Mouse (Mus musculus): ENCODE measurements at regions not wholly inside any gene's neighbourhood (a gene's known extent, or its start where the extent isn't known, plus 50 kb on each side); places are given as distances from the start of the nearest gene placed in this dataset.

- H3K9ac ChIP-seq (ENCODE audit: control insufficient read depth, low read depth, low read length, poor library complexity, severe bottlenecking) = peak overlapping the region; percentile 78
- peak overlapping the region; percentile 56 to 61 for H3K4me3 ChIP-seq (ENCODE audit: control insufficient read depth in 1 of 2, insufficient read depth in 1 of 2, low read depth in 2 of 2, low read length in 2 of 2)
- H3K27me3 ChIP-seq (ENCODE audit: control insufficient read depth in 1 of 2, insufficient read depth in 2 of 2, low read length in 2 of 2) = no peaks in the 10 kb centered on the region
- H3K27ac ChIP-seq (ENCODE audit: control insufficient read depth, low read depth, low read length) = peak overlapping the region; percentile 99
- H3K9me3 ChIP-seq (replicated peaks; ENCODE audit: insufficient read depth, low read length) = no peaks in the 10 kb centered on the region
- H3K79me2 ChIP-seq (ENCODE audit: control insufficient read depth, insufficient read depth, low read length, poor library complexity) = peaks cover 2% of the 10 kb centered on the region; the same call in 1 of the 2 replicates
- H3K36me3 ChIP-seq (ENCODE audit: control insufficient read depth in 1 of 2, insufficient read depth in 2 of 2, low read length in 2 of 2) = peaks cover 0 to 14% of the 10 kb centered on the region in 2 experiments; a peak in 2 of 4 replicates
- peaks cover 5 to 28% of the 10 kb centered on the region in 2 experiments for H3K4me1 ChIP-seq (ENCODE audit: control insufficient read depth in 1 of 2, insufficient read depth in 2 of 2, low read length in 2 of 2)
- peak; percentile 97 for DNase-seq (ENCODE audit: low read depth, low spot score)
- TF ChIP-seq MXI1 (IDR thresholded peaks at IDR 0.05; ENCODE audit: low read depth, low read length) (peak; percentile 56; the same call in 1 of the 2 replicates), TAL1 (IDR thresholded peaks at IDR 0.05; ENCODE audit: low read length) (no peak), E2F4 (IDR thresholded peaks at IDR 0.05; ENCODE audit: borderline replicate concordance, low read depth, low read length) (no peak), EP300 (IDR thresholded peaks at IDR 0.05; ENCODE audit: low read depth in 1 of 2, low read length in 2 of 2) (peak in 1 of 2 experiments; percentile 62; a peak in 1 of 4 replicates), CHD2 (IDR thresholded peaks at IDR 0.05; ENCODE audit: low read length) (no peak; the same call in 1 of the 2 replicates), TCF12 (IDR thresholded peaks at IDR 0.05; ENCODE audit: low read depth, low read length) (peak; percentile 55), USF1 (IDR thresholded peaks at IDR 0.05; ENCODE audit: low read depth, low read length) (no peak), SMC3 (IDR thresholded peaks at IDR 0.05; ENCODE audit: low read depth, low read length) (no peak), ZKSCAN1 (IDR thresholded peaks at IDR 0.05; ENCODE audit: low read depth, low read length) (peak; percentile 68; the same call in 1 of the 2 replicates), GATA1 (IDR thresholded peaks at IDR 0.05; ENCODE audit: low read depth, low read length) (peak; percentile 80), UBTF (IDR thresholded peaks at IDR 0.05; ENCODE audit: borderline replicate concordance, insufficient read depth, low read depth, low read length) (0 out of 2 replicates have a peak, but pooled peaks have one; percentile 27), CTCF (IDR thresholded peaks at IDR 0.05 in 2 of 3, conservative IDR thresholded peaks at IDR 0.05 in 1 of 3; ENCODE audit: control insufficient read depth in 1 of 3, insufficient read depth in 1 of 3, low read depth in 2 of 3, low read length in 3 of 3, poor library complexity in 1 of 3, severe bottlenecking in 1 of 3) (no peak), ELF1 (IDR thresholded peaks at IDR 0.05; ENCODE audit: low read depth, low read length) (0 out of 2 replicates have a peak, but pooled peaks have one; percentile 40), MAFK (IDR thresholded peaks at IDR 0.05; ENCODE audit: borderline replicate concordance, low read depth, low read length) (no peak), ZC3H11A (IDR thresholded peaks at IDR 0.05; ENCODE audit: low read depth, low read length) (no peak), RCOR1 (IDR thresholded peaks at IDR 0.05; ENCODE audit: low read depth, low read length) (0 out of 2 replicates have a peak, but pooled peaks have one; percentile 40), MYC (IDR thresholded peaks at IDR 0.05; ENCODE audit: low read depth, low read length) (peak; percentile 38; the same call in 1 of the 2 replicates), CHD1 (IDR thresholded peaks at IDR 0.05; ENCODE audit: low read depth, low read length) (no peak), ZMIZ1 (IDR thresholded peaks at IDR 0.05; ENCODE audit: low read depth, low read length) (peak; percentile 91), BHLHE40 (IDR thresholded peaks at IDR 0.05; ENCODE audit: borderline replicate concordance, low read depth, low read length) (no peak), POLR2AphosphoS5 (IDR thresholded peaks at IDR 0.05; ENCODE audit: borderline replicate concordance, low read depth, low read length) (no peak), HCFC1 (IDR thresholded peaks at IDR 0.05; ENCODE audit: low read depth, low read length) (peak; percentile 48; the same call in 1 of the 2 replicates), RAD21 (IDR thresholded peaks at IDR 0.05; ENCODE audit: low read depth, low read length) (no peak; the same call in 1 of the 2 replicates), POLR2AphosphoS2 (IDR thresholded peaks at IDR 0.05; ENCODE audit: low read length) (peak; percentile 52; the same call in 1 of the 2 replicates), NRF1 (IDR thresholded peaks at IDR 0.05; ENCODE audit: insufficient read depth, low read depth, low read length, poor library complexity, severe bottlenecking) (no peak), ETS1 (IDR thresholded peaks at IDR 0.05; ENCODE audit: low read depth, low read length) (peak; percentile 51; the same call in 1 of the 2 replicates), GABPA (IDR thresholded peaks at IDR 0.05; ENCODE audit: low read depth, low read length) (no peak), JUND (IDR thresholded peaks at IDR 0.05; ENCODE audit: low read depth, low read length) (no peak), NELFE (IDR thresholded peaks at IDR 0.05; ENCODE audit: low read depth, low read length) (peak; percentile 73), MAZ (IDR thresholded peaks at IDR 0.05; ENCODE audit: low read depth, low read length) (no peak), USF2 (IDR thresholded peaks at IDR 0.05; ENCODE audit: borderline replicate concordance in 1 of 2, insufficient read depth in 1 of 2, low read depth in 1 of 2, low read length in 2 of 2) (no peak), MYB (IDR thresholded peaks at IDR 0.05; ENCODE audit: low read depth, low read length) (no peak), KAT2A (conservative IDR thresholded peaks at IDR 0.05; ENCODE audit: low read depth, low read length) (0 out of 2 replicates have a peak, but pooled peaks have one; percentile 29), MAX (IDR thresholded peaks at IDR 0.05; ENCODE audit: low read length) (no peak; the same call in 1 of the 2 replicates), TBP (IDR thresholded peaks at IDR 0.05; ENCODE audit: low read depth, low read length) (peak; percentile 92), MEF2A (IDR thresholded peaks at IDR 0.05; ENCODE audit: extremely low read depth, insufficient replicate concordance, low read depth, low read length, poor library complexity, severe bottlenecking) (0 out of 2 replicates have a peak, but pooled peaks have one; percentile 22)
Measured at GRCm38 (mm10) chr5:75450564-75450963, 124.2 kb upstream of the Kit start.

Measured in MEL (cell line).